Mouse (Mus musculus): ENCODE measurements at regions not wholly inside any gene's neighbourhood (a gene's known extent, or its start where the extent isn't known, plus 50 kb on each side); places are given as distances from the start of the nearest gene placed in this dataset.

GRCm38 (mm10) chr10:66943875-66944274 is 152.1 kb upstream of the Jmjd1c start:
- Histone ChIP-seq H3K4me3 (replicated peaks; ENCODE audit: extremely low read depth, low read depth, low read length) (no peak overlapping the region), H3K4me1 (ENCODE audit: control insufficient read depth, insufficient read depth, low read length) (peaks cover 5% of the 10 kb centered on the region)
- 30% methylated on average over 5 of the region's 5 CpGs for WGBS
- TF ChIP-seq CTCF (IDR thresholded peaks at IDR 0.05; ENCODE audit: insufficient read depth, low read length) (no peak), POLR2A (IDR thresholded peaks at IDR 0.05; ENCODE audit: borderline replicate concordance, extremely low read depth, low read depth, low read length) (no peak)
- no peak for DNase-seq

GRCm38 (mm10) chr10:66946161-66946560 is 149.8 kb upstream of the Jmjd1c start:
- H3K4me3 ChIP-seq (replicated peaks; ENCODE audit: extremely low read depth, low read depth, low read length) = no peak overlapping the region
- DNase-seq = no peak
- peaks cover 5% of the 10 kb centered on the region for H3K4me1 ChIP-seq (ENCODE audit: control insufficient read depth, insufficient read depth, low read length)
- WGBS = 55% methylated on average over 2 of the region's 2 CpGs
- TF ChIP-seq POLR2A (IDR thresholded peaks at IDR 0.05; ENCODE audit: borderline replicate concordance, extremely low read depth, low read depth, low read length) = no peak

GRCm38 (mm10) chr10:66948329-66948728 is 147.6 kb upstream of the Jmjd1c start:
- 92% methylated on average over 2 of the region's 2 CpGs for WGBS
- Histone ChIP-seq H3K4me3 (replicated peaks; ENCODE audit: extremely low read depth, low read depth, low read length) (no peak overlapping the region), H3K4me1 (ENCODE audit: control insufficient read depth, insufficient read depth, low read length) (peaks cover 5% of the 10 kb centered on the region)
- TF ChIP-seq CTCF (IDR thresholded peaks at IDR 0.05; ENCODE audit: insufficient read depth, low read length) = no peak
- no peak for TF ChIP-seq POLR2A (IDR thresholded peaks at IDR 0.05; ENCODE audit: borderline replicate concordance, extremely low read depth, low read depth, low read length)
- no peak for DNase-seq

GRCm38 (mm10) chr10:66950441-66950840 is 145.5 kb upstream of the Jmjd1c start:
- TF ChIP-seq POLR2A (IDR thresholded peaks at IDR 0.05; ENCODE audit: borderline replicate concordance, extremely low read depth, low read depth, low read length) = no peak
- no peak for TF ChIP-seq CTCF (IDR thresholded peaks at IDR 0.05; ENCODE audit: insufficient read depth, low read length)
- 87% methylated on average over 4 of the region's 4 CpGs for WGBS
- no peak for DNase-seq
- Histone ChIP-seq H3K4me1 (ENCODE audit: control insufficient read depth, insufficient read depth, low read length) (peaks cover 6% of the 10 kb centered on the region; the same call in 1 of the 2 replicates), H3K4me3 (replicated peaks; ENCODE audit: extremely low read depth, low read depth, low read length) (no peak overlapping the region)

GRCm38 (mm10) chr10:66951231-66951822 is 144.6 kb upstream of the Jmjd1c start:
- no peak for TF ChIP-seq CTCF (IDR thresholded peaks at IDR 0.05; ENCODE audit: insufficient read depth, low read length)
- TF ChIP-seq POLR2A (IDR thresholded peaks at IDR 0.05; ENCODE audit: borderline replicate concordance, extremely low read depth, low read depth, low read length) = no peak
- Histone ChIP-seq H3K4me3 (replicated peaks; ENCODE audit: extremely low read depth, low read depth, low read length) (no peak overlapping the region), H3K4me1 (ENCODE audit: control insufficient read depth, insufficient read depth, low read length) (peaks cover 6% of the 10 kb centered on the region; the same call in 1 of the 2 replicates)
- no peak for DNase-seq
- 83% methylated on average over 8 of the region's 8 CpGs for WGBS

- Histone ChIP-seq H3K4me3 (replicated peaks; ENCODE audit: extremely low read depth, low read depth, low read length) (no peak overlapping the region), H3K4me1 (ENCODE audit: control insufficient read depth, insufficient read depth, low read length) (peaks cover 6% of the 10 kb centered on the region; the same call in 1 of the 2 replicates)
- WGBS = 59% methylated on average over 9 of the region's 9 CpGs
- DNase-seq = no peak
- TF ChIP-seq CTCF (IDR thresholded peaks at IDR 0.05; ENCODE audit: insufficient read depth, low read length) (no peak), POLR2A (IDR thresholded peaks at IDR 0.05; ENCODE audit: borderline replicate concordance, extremely low read depth, low read depth, low read length) (no peak)
Observed at GRCm38 (mm10) chr10:66951935-66952334, 144.0 kb upstream of the Jmjd1c start.

GRCm38 (mm10) chr10:66953248-66953975 is 142.5 kb upstream of the Jmjd1c start:
- H3K4me1 ChIP-seq (ENCODE audit: control insufficient read depth, insufficient read depth, low read length) = peaks cover 6% of the 10 kb centered on the region; the same call in 1 of the 2 replicates
- no peak for DNase-seq
- no peak overlapping the region for H3K4me3 ChIP-seq (replicated peaks; ENCODE audit: extremely low read depth, low read depth, low read length)
- TF ChIP-seq CTCF (IDR thresholded peaks at IDR 0.05; ENCODE audit: insufficient read depth, low read length) (no peak), POLR2A (IDR thresholded peaks at IDR 0.05; ENCODE audit: borderline replicate concordance, extremely low read depth, low read depth, low read length) (no peak)
- 39% methylated on average over 10 of the region's 10 CpGs for WGBS

GRCm38 (mm10) chr10:66953976-66954505 is 141.9 kb upstream of the Jmjd1c start:
- peaks cover 6% of the 10 kb centered on the region; the same call in 1 of the 2 replicates for H3K4me1 ChIP-seq (ENCODE audit: control insufficient read depth, insufficient read depth, low read length)
- TF ChIP-seq POLR2A (IDR thresholded peaks at IDR 0.05; ENCODE audit: borderline replicate concordance, extremely low read depth, low read depth, low read length) = no peak
- TF ChIP-seq CTCF (IDR thresholded peaks at IDR 0.05; ENCODE audit: insufficient read depth, low read length) = no peak
- H3K4me3 ChIP-seq (replicated peaks; ENCODE audit: extremely low read depth, low read depth, low read length) = no peak overlapping the region
- no peak for DNase-seq
- WGBS = 38% methylated on average over 4 of the region's 4 CpGs

- no peak for DNase-seq
- H3K4me1 ChIP-seq (ENCODE audit: control insufficient read depth, insufficient read depth, low read length) = peaks cover 6% of the 10 kb centered on the region; the same call in 1 of the 2 replicates
- TF ChIP-seq CTCF (IDR thresholded peaks at IDR 0.05; ENCODE audit: insufficient read depth, low read length) (no peak), POLR2A (IDR thresholded peaks at IDR 0.05; ENCODE audit: borderline replicate concordance, extremely low read depth, low read depth, low read length) (no peak)
- H3K4me3 ChIP-seq (replicated peaks; ENCODE audit: extremely low read depth, low read depth, low read length) = no peak overlapping the region
- WGBS = 65% methylated on average over 5 of the region's 5 CpGs
Observed at GRCm38 (mm10) chr10:66955430-66955829, 140.5 kb upstream of the Jmjd1c start.

Data from lung, adult 2 months (tissue).